Mouse (Mus musculus): ENCODE results near the gene Pex3.

GRCm38 (mm10) chr10:13485958-13486357 lies 67.0 kb downstream of the Pex3 start:
- TF ChIP-seq CTCF (IDR thresholded peaks at IDR 0.05; ENCODE audit: control insufficient read depth, insufficient read depth, insufficient replicate concordance, low read depth, low read length) (no peak), POLR2A (IDR thresholded peaks at IDR 0.05; ENCODE audit: control insufficient read depth, low read depth, low read length) (no peak)
